Mouse (Mus musculus) kidney, adult 18-20 months (tissue): ENCODE results near the gene Mylk.
"Not testable (repeated sequence)": the region's sequence is repeated elsewhere in the genome, so short reads cannot be mapped to it uniquely, and the experiment has no call there.

Experiments
- DNase-seq: peaks from one replicate; pipeline ENCODE4 v3.0.0; 2021

Mylk gene

DNA sequence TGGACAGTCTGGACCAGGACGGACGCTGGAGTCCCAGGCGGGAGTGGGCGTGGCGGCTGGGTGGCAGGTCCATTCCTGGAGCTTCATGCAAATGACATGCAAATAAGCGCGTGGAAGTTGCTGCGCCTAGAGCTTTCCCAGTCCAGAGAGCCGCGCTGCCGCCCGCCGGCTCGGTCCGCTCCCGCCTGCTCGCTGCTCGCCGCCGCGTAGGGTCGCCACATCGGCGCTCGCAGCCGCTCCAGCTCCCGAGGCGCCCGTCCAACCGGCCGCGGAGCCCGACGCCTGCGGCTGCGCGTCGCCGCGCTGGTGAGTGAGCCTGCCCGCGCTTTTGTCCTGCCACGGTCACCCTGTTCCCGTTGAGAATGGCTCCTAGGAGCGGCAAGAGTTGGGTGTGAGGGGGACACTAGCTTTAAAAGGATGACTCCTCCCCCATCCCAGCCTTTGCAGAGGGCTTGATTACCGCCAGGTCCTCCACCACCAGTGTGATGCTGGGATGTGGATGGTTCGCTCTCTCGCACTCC is at the start of gene Mylk:
Gene Mylk (plus strand): TSS at position 146 of the 521 bp plus-strand sequence.
- peak; percentile 93 for DNase-seq

DNA sequence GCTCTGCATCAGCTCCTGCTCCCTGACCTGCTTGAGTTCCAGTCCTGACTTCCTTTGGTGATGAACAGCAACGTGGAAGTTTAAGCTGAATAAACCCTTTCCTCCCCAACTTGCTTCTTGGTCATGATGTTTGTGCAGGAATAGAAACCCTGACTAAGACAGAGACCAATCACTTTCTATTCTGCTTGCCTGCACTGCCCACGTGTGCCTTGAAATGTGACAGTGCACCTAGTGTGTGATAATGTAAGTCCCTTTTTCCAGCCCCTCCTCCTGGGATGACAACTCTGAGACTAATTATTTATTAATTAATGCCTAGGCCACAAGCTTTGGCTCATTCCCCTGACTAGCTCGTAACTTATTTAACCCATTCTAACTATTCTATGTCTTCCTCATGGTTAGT is 46.3 kb upstream of the Mylk start:
- not testable (repeated sequence) for DNase-seq

DNA sequence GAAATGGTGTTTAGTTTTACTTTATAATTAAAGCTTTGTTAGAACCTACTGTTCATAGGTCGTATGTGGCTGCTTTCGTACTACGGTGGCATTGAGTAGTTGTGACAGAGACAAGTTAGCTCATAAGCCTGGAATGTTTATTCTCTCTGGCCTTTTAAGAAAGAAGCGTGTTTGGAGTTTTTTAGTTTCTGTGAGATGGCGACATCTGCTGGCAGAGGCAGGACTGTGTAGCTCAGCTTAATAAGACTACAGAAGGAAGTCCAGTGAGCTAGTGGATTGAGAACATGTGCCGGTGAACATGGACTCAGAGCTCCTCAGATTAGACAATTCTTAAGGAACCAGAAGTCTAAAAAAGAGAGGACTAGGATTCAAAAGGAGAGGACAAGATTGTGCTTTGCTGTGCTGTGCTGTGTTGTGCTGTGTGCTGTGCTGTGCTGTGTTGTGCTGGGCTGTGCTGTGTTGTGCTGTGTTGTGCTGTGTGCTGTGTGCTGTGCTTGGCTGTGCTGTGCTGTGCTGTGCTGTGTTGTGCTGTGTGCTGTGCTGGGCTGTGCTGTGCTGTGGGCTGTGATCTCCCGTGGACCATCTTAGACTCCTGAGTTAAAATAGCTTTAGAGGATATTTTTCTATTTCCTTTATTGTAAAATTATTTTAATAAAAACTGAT is 44.7 kb upstream of the Mylk start:
- DNase-seq, result peak; percentile 78

DNA sequence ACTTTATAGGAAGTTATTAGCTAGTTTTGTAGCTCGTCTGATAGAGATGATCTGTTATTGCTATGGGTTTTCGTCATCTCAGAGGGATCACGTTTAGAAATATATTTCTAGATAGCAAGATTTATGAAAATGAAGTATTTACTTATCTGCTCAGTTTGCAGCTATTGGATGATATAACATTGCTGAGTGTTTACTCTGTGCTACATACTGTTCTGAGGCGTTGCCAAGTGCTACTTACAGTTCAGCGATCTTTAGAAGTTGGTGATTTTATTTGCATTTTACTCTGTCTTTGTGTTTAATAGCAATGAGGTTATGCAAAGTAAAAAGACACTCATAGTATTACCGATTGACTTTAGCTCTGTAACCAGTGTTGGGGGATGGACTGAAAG is 44.2 kb upstream of the Mylk start:
- DNase-seq, result no peak

DNA sequence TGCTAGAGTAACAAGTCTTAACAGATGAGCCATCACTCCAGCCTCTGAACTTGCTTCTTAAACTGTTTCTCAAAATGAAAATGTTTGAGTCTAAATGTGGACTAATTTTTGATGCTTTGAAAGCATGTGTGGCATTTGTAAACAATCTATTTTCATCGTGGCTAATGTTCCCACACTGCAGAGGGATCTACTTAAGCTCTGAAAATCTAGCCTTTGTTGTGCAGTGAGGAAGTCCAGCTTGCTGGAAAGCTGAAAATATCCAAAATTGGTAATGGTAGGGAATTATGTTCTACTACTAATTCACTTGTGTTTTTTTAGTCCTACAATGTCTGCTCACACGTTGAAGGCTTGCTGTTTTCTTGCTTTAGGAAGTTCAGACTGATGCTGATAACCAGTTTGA is 39.0 kb upstream of the Mylk start:
- DNase-seq, result no peak

DNA sequence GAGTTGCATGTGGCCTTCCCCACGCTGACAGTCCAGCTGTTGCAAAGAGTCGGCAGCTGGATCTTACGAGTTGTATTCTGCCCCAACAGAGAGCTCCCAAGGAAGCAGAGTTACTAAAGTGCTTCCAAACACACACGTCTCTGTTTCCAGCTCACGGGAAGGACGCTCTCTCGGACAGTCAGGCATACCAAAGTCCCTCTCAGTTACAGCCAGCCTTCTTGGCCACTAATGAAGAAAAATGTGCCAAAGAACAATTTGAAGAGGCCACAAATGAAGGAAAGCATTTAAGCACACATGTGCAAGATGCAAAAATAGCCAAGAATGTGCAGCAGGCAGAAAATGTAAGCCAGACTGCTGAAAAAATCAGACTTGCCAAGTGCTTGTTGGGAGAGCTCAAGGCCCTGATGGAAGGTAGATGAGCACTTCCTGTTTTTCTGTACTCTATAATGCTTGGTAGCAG is 38.5 kb upstream of the Mylk start:
- no peak for DNase-seq

DNA sequence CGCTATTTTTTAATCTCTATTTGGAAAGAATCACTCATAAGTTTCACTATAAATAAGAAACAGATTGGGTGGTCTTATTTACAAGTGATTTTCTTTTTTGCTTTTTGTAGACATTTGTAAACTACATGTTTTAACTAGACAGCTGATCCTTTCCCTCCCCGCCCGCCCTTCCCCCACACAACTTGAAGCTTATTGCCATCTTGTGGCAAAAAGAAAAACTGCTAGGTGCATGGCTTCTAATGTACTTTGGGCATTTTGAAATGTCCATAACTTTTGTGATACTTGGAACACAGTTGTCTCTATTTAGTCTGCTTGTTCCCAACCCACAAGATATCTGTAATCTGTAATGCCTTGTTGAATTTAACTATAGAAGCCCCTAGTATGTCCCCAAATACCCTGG is 33.5 kb upstream of the Mylk start:
- DNase-seq, result no peak

DNA sequence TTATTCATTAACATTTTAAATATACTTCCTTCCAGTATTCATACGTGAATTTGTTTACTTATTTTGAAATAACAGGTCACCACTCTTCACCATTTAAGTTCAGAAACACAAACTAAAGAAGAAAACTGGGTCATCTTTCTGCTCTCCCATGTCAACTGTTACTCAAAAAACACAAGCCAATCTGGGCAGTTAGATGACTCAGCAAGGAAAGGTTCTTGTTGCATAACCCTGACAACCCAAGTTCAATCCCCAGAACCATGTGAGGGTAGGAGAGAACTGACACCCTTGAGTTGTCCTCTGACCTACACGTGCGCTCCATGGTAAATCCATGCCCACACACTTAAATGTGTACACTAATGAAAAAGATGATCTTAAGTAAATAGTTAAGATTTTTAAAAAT is 19.9 kb upstream of the Mylk start:
- DNase-seq, result no peak

DNA sequence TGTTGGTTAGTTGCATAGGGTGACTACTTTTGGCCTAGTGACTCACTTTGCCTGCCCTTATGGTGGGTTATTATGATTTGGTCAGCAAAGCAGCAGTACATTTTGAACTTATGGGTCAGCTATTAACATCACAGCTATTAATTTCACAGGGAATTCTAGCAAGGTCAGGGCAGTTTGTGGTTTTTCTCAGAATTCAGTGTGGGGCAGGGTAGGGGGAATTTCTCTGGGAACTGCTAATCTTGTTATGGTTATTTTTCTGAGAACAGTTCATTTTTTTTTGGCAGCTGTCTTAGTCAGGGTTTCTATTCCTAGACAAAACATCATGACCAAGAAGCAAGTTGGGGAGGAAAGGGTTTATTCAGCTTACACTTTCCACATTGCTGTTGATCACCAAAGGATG is 16.4 kb upstream of the Mylk start:
- not testable (repeated sequence) for DNase-seq

DNA sequence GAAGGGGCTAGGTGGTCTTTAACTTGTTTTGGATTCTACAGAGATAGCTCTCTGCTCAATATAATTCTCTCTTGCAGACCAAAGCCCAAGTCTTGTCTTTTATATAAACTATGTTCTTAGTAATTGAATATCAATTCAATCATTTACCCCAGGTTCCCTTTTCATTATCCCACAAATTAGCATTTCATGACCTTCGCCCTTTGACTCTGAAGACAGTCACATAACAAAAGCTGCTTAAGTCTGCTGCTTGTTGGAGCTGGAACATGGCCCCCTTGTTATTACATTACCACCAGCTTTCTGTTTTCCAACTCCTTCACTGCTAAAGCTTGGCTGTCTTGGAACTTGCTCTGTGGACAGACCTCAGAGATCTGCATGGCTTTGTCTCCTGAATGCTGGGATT is 15.6 kb upstream of the Mylk start:
- no peak for DNase-seq

DNA sequence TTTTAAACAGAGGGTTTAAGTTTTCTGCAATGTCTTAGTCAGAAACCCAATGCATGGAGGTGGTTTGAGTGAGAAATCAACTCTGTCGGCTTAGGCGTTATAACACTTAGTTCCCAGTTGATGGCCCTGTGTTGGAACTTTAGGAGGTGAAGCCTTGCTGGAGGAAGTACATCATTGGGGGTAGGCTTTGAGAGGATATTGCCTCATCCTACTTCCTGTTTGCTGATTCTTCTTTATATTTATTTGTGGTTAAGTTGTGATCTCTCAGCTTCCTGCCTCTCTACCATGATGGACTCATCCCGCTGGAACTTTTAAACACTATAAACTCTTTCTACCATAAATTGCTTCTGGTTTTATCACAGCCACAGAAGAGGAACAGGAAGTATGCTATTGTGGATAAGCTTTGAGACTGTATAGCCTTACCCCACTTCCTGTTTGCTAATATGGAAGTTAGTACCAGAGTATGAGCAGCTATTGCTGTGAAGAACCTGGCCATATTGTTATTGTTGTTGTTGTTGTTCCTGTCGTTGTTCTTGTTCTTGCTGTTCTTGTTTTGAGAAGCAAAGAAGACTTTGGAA is 6.3 kb upstream of the Mylk start:
- no peak for DNase-seq

DNA sequence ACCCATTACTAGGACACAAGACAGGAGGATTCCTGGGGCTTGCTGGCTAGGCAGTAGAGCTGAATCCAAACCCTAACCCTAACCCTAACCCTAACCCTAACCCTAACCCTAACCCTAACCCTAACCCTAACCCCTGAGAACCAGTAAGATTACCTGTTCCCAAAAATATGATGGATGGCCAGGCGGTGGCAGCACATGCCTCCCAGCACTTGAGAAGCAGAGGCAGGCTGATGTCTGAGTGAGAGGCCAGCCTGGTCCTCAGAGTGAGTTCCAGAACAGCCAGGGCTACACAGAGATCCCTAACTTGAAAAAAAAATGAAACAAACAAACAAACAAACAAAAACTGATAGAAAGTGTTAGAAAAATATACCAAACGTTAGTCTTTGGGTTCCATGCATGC is 2.1 kb upstream of the Mylk start:
- peak; percentile 51 for DNase-seq

DNA sequence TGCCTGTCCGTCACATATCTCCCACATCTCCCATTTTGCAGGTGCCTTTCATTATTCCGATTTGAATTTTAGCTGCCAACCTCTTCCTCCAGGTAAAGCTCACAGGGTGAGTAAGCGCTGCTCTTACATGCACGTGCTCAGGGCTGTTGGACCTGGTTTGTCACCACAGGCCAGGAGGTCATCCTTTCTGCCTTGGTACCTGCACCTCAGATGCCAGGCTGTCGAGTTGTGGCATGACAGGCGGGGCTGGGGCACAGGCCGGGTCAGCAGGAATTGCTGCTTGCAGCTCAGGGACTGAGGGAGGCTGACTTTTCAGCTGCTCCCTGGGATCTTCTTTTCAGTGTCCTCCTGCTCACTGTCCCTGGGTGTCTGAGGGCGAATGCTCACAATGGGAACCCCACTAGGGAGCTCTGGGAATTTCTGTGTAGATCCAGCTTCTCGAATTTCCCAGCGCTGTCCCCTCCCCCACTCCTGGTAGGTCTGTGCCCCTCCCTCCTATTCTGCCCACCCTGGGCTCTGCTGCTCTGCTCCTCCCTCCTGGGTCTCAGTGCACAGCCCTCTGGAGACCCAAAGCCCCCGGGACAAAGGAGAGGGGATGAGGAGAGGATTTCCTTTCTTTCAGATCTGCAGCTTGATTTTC is 3.2 kb downstream of the Mylk start:
- DNase-seq, result no peak

DNA sequence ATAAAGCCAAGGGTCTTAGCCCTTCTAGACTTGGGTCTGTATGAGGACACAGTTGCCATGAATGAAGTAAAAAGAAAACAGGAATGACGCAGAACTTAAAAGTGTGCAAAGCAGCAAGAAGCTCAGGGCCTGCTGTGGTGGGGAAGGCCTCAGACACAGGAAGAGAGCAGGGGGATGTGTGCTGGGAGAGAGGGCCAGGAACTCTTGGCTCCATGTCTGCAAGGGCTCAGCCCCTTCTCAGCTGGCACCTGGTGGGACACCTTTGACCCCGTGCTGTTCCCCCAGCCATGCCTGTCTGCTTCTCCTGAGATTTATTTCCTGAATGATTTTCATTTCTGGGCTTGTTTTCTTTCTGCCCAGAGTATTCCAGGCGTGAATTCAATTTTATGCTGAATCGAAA is 4.5 kb downstream of the Mylk start:
- no peak for DNase-seq

DNA sequence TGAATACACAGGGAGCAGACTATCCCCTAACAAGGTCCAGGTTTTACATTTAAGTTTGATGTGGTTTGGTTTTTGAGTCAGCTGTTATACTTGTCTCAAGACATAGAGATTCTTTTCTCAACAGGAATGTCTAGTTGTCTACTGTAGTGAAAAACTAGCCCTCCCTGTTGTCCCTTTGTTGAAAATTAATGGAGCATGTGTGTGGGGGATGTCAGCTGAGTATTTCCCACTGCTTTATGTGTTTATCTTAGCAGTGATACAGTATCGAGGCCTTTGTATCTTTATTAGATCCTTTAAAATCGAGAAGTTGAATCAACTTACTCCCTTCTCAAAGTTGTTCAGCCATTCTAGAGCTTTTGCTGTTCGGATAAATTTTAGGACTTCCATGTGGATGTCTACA is 7.0 kb downstream of the Mylk start:
- no peak for DNase-seq

DNA sequence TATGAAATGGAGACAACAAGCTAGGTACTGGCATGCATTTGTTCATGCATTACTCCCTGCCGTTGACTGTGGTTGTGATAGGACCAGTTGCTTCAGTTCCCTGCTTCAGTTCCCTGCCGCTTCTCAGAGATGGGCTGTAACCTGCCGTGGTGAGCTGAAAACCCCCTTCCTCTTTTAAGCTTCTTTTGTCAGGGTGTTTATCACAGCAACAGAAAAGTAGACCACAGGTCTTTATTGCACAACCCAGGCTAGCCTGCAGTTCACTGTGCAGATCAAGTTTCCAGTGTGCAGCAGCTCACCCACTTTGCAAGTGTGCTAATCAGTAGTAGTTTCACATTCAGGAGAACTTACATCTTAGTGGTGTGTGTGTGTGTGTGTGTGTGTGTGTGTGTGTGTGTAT is 8.0 kb downstream of the Mylk start:
- DNase-seq, result no peak

DNA sequence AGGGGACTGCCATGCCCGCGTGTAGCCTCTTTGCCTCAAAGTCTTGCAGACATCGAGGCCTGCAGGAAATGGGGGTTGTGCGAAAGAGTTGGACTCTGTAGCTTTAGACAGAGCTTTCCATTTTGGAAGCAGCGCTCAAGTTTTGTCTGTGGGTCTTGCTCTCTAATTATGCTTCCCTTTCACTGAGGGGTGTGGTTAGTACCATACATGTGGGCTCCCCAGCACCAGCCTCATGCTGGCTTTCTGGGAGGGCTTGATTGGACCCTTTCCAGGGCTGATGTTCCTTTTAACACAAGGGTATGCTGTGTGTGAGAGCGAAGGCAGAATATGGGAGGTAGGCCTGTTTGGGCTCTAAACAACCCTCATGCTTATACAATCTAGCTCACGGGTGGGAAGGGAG is 12.0 kb downstream of the Mylk start:
- no peak for DNase-seq

DNA sequence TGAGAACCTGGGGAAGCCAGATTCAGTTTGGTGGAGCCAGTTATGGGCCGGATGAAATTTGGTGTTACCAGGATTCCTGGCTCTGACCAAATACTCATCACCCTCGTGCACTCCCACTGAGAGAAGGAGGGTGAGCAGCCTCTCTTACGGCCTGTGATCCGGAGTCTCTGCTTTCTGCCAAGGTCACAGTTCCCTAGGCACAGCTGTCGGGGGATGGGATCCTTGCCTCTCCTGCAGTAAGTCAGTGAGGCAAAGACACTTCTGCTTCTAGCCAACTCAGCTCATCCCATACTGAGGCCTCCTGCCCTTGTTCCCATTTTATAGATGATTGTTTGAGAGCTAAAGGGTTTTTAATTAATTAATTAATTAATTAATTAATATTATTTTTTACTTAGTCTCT is 13.2 kb downstream of the Mylk start:
- no peak for DNase-seq

DNA sequence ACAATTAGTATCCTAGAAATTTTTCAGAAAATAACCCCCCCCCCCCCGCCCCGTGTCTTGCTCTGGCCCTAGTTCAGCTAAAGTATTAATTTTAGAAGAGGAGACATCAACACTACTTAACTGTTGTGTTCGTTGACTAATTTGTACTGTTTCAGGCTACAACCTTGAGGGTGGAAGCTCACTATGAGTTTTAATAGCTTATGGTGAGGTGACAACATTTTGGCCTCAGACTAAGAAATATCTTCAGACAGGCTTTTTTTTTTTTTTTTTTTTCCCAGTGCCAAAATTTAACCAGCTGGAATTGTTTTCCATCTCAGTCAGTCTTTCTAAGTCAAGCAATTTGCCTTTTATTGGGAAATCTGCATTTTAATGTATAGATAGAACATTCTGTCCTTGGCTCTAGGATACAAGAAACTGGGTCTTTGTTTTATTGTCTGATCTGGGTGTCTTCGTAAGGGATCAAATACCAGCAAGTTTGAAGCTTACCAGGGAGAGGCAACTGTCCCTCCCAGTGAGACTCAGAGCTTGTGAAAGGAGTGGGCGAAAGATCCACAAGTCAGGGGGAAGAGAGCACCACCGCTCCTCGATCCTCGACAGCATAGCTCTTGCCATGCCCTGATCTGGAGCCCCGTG is 19.1 kb downstream of the Mylk start:
- no peak for DNase-seq

DNA sequence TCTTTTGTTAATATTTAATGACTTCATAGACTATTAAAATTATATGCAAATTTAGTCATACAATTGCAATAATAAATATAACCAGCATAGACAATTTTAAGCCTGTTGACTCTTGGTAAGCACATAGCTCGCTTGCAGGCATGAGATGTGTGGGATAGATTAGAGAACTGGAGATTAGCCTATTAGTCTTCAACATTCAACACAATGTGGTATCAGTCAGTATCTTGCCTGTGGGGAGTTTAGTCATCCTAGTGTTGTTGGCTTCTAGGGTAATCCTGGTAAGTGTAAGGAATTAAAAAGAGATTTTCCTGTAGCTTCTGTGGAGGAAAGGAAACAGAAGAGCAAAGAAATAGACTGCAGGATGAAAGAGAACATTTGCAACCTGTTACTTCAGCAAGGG is 20.7 kb downstream of the Mylk start:
- DNase-seq, result no peak

DNA sequence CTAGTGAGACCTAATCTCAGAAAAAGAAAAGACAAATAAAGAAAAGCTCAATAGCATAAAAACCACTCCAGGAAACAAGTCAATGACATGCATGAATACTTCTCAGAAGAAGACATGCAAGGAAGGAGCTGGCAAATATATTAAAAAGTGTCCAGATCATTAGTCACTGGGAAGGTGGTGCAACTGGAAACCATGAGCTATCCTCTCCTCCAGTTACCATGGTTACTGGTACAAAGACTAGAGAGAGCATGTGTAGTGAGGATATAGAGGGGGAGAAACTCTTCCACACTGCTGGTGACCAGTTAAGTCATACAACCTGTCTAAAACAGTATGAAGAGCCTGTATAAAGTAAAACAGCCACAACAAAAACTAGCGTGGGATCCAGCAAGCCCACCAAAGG is 21.2 kb downstream of the Mylk start:
- DNase-seq, result no peak

DNA sequence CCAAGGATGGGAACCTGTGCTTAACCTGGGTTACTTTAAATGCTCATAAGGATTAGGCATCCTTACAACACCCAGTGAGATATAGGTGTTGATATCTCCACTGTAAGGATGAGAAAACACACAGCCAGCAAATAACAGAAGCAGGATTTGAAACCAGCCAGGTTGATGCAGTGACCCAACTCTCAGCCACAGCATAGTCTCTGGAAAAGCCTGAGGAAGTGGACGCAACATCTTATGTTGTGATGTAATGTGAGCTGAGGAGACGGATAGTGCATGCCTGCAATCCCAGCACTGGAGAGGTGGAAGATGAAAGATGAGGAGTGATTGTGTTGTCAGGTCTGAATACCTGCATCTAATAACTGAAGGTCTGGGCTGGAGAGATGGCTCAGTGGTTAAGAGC is 22.4 kb downstream of the Mylk start:
- DNase-seq, result no peak

DNA sequence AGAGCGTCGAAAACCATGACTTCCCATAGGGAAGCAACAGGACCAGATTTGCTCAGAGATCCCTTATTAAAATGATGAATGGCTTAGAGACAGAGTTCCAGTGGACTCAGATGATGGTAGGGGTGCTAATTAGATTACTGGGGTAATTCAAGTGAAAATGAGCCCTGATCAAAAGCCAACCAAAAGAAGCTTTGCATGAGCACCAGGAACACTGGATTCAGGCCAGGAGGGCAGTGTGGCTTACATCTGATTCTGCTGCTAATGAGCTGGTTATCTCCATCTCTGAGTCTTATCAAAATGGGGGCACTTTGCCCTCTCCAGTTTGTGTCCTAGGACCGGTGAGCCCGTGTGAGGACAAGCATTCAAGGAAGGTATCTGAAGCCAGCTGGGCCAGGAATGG is 23.4 kb downstream of the Mylk start:
- DNase-seq, result no peak

DNA sequence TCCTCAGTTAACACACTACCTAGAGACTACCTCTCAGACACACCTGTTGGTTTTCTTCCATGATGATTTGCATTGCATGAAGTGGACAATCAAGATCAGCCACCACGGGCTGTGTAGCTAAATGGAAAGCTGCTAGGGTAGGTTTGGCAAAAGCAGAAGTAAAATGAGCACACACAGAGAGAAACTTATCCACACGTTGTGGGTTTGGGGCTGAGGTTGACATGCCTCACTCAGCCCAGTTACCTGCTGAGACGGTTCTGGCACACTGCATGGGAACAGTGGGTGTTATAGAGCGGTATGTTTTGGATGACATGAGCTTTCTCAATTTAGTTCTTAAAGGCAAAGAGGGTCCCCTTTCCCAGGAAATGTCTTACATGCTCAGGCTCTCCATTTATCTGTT is 25.1 kb downstream of the Mylk start:
- DNase-seq, result no peak
